Mouse (Mus musculus) heart, embryonic 12.5 days (tissue): ENCODE measurements around the gene Gm13277. TPM values are rescaled to one million over a fixed set of nuclear protein-coding genes. Genes with fewer than 3 reads are reported as not detected.
"Not testable (repeated sequence)": the region's sequence is repeated elsewhere in the genome, so short reads cannot be mapped to it uniquely, and the experiment has no call there.

Experiments
- ATAC-seq: fragments of 200-750 bp; cut with Nextera tagmentation; 2 replicates; pipeline ENCODE4 v1.8.0; 2017; ENCODE audit warnings: moderate TSS enrichment, moderate library complexity; ENCODE audit not compliant: insufficient number of reproducible peaks, low FRiP score
- H3K27ac ChIP-seq: fragments of 300-500 bp; sonication (generic); 2 replicates; pipeline ENCODE4 v1.5.1; 2016; ENCODE audit warnings: mild to moderate bottlenecking, moderate library complexity; ENCODE audit not compliant: poor library complexity, severe bottlenecking
- H3K27me3 ChIP-seq: fragments of 300-500 bp; sonication (generic); replicated peaks from 2 replicates; pipeline ENCODE4 v1.6.1; 2016; ENCODE audit warnings: mild to moderate bottlenecking, moderate library complexity
- H3K36me3 ChIP-seq: fragments of 300-500 bp; sonication (generic); 2 replicates; pipeline ENCODE4 v1.6.1; 2016; ENCODE audit warnings: mild to moderate bottlenecking, moderate library complexity
- H3K4me1 ChIP-seq: fragments of 300-500 bp; sonication (generic); replicated peaks from 2 replicates; pipeline ENCODE4 v1.6.1; 2016; ENCODE audit warnings: mild to moderate bottlenecking
- H3K4me2 ChIP-seq: fragments of 300-500 bp; sonication (generic); 2 replicates; pipeline ENCODE4 v1.6.1; 2016; ENCODE audit warnings: mild to moderate bottlenecking, moderate library complexity
- H3K4me3 ChIP-seq: fragments of 300-500 bp; sonication (generic); 2 replicates; pipeline ENCODE4 v1.5.1; 2016; ENCODE audit warnings: mild to moderate bottlenecking
- H3K9ac ChIP-seq: fragments of 300-500 bp; sonication (generic); 2 replicates; pipeline ENCODE4 v1.6.1; 2016; ENCODE audit warnings: mild to moderate bottlenecking, moderate library complexity
- H3K9me3 ChIP-seq: fragments of 300-500 bp; sonication (generic); replicated peaks from 2 replicates; pipeline ENCODE4 v1.6.1; 2016; ENCODE audit warnings: mild to moderate bottlenecking, moderate library complexity
- WGBS: fragments of 180-500 bp; shearing (Covaris S2); methylation state at CpG from one replicate; pipeline ENCODE4 v1.1.7; 2016; 5-methylcytosine and 5-hydroxymethylcytosine counted together
- polyA plus RNA-seq: library from polyadenylated mRNA; unstranded; fragments of >200 nt; fragmentation: Nextera tagmentation; extraction: Ambion mirVana; gene quantifications from 2 replicates; pipeline ENCODE4 v1.2.1, GENCODE M21; 2016

Gene Gm13277
- polyA plus RNA-seq, 1 experiment from 2014 or later = not detected

DNA sequence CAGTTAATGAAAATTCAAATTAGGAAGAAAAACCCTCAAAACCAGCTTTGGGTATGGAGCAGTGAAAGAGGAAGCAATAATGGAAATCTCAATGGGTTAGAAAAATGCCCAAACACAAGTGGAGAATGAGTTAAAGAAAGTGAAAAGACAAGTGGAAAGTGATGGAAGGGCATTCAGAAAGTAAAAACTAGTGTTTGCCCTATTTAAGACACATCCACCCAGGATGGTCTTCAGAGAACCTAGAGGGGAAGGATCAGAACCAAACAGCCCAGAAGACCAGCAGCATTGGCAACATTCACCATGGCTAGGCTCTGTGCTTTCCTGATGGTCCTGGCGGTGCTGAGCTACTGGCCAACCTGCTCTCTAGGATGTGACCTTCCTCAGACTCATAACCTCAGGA lies 46.8 kb downstream of the Gm13277 start, which contains the start of gene Ifna5:
TSS of gene Ifna5 (plus strand) at position 301 of the 400 bp plus-strand sequence.
- H3K9me3 ChIP-seq, H3K4me1 ChIP-seq, H3K27ac ChIP-seq, H3K36me3 ChIP-seq, H3K4me2 ChIP-seq, H3K9ac ChIP-seq, ATAC-seq, H3K27me3 ChIP-seq, H3K4me3 ChIP-seq: not testable (repeated sequence)
- 58% methylated on average over 1 of the region's 1 CpGs for WGBS

Other genes starting within 250 kb of the Gm13277 start
- gene Ifna15, start 230.4 kb upstream of the Gm13277 start, polyA plus RNA-seq = not detected in 2 replicates
- gene Ifna14, start 216.8 kb upstream of the Gm13277 start, polyA plus RNA-seq = not detected in 2 replicates
- not detected in 2 replicates for gene Ifna9, start 196.2 kb upstream of the Gm13277 start, polyA plus RNA-seq
- gene Ifna12, start 185.3 kb upstream of the Gm13277 start, polyA plus RNA-seq = not detected in 2 replicates
- gene C87499, start 154.2 kb upstream of the Gm13277 start, polyA plus RNA-seq = not detected in 2 replicates
- not detected in 2 replicates for gene Ifna13, start 144.2 kb upstream of the Gm13277 start, polyA plus RNA-seq
- not detected in 2 replicates for gene Ifna16, start 111.7 kb upstream of the Gm13277 start, polyA plus RNA-seq
- gene Ifna2, start 104.7 kb upstream of the Gm13277 start, polyA plus RNA-seq = not detected in 2 replicates
- not detected in 2 replicates for gene Ifnab, start 97.3 kb upstream of the Gm13277 start, polyA plus RNA-seq
- gene Gm26566, start 66.8 kb upstream of the Gm13277 start, polyA plus RNA-seq = 0.83 and 1.1 TPM in 2 replicates
- gene Klhl9, start 66.2 kb upstream of the Gm13277 start, polyA plus RNA-seq = 108 and 112 TPM in 2 replicates
- gene Gm13271, start 33.8 kb upstream of the Gm13277 start, polyA plus RNA-seq = not detected in 2 replicates
- gene Gm13283, start 28.5 kb upstream of the Gm13277 start, polyA plus RNA-seq = 0.14 TPM in 1 of 2 replicates, not detected in the other
- gene Gm13290, start 14.8 kb upstream of the Gm13277 start, polyA plus RNA-seq = 0.33 and 0.35 TPM in 2 replicates
- not detected in 2 replicates for gene Gm13289, start 11.7 kb upstream of the Gm13277 start, polyA plus RNA-seq
- 0.24 TPM in 1 of 2 replicates, not detected in the other for gene Gm13272, start 8.8 kb upstream of the Gm13277 start, polyA plus RNA-seq
- gene Ifnz, start 6.5 kb upstream of the Gm13277 start, polyA plus RNA-seq = 0.15 and 0.33 TPM in 2 replicates
- gene Gm13276, start 2.9 kb upstream of the Gm13277 start, polyA plus RNA-seq = not detected in 2 replicates
- not detected in 2 replicates for gene Gm13278, start 2.9 kb downstream of the Gm13277 start, polyA plus RNA-seq
- not detected in 2 replicates for gene Gm13275, start 5.9 kb downstream of the Gm13277 start, polyA plus RNA-seq
- not detected in 2 replicates for gene Gm13279, start 8.8 kb downstream of the Gm13277 start, polyA plus RNA-seq
- gene Gm13285, start 11.0 kb downstream of the Gm13277 start, polyA plus RNA-seq = 1.1 TPM in 1 of 2 replicates, not detected in the other
- gene Gm13287, start 14.6 kb downstream of the Gm13277 start, polyA plus RNA-seq = 1.2 TPM in 1 of 2 replicates, not detected in the other
- not detected in 2 replicates for gene Gm13288, start 16.9 kb downstream of the Gm13277 start, polyA plus RNA-seq
- gene Ifna7, start 27.6 kb downstream of the Gm13277 start, polyA plus RNA-seq = not detected in 2 replicates
- gene Ifna11, start 31.3 kb downstream of the Gm13277 start, polyA plus RNA-seq = not detected in 2 replicates
- not detected in 2 replicates for gene Ifna6, start 38.8 kb downstream of the Gm13277 start, polyA plus RNA-seq
- gene Ifna5, start 46.9 kb downstream of the Gm13277 start, polyA plus RNA-seq = not detected in 2 replicates
- gene Ifna4, start 53.2 kb downstream of the Gm13277 start, polyA plus RNA-seq = not detected in 2 replicates
- gene Ifna1, start 61.5 kb downstream of the Gm13277 start, polyA plus RNA-seq = not detected in 2 replicates
- gene Ifne, start 91.6 kb downstream of the Gm13277 start, polyA plus RNA-seq = not detected in 2 replicates